Mouse (Mus musculus) small intestine, adult 2 months (tissue): ENCODE measurements around the gene Hes2.

ENCODE experiments used
- CTCF ChIP-seq: fragments of 200-500 bp; IDR thresholded peaks from 2 replicates; pipeline ENCODE4 v1.5.1; 2012; ENCODE audit warnings: low read depth, mild to moderate bottlenecking, control low read depth, inconsistent platforms, low read length, moderate library complexity, mixed read lengths; ENCODE audit not compliant: insufficient replicate concordance, insufficient read length; ENCODE audit errors: extremely low read depth
- POLR2A ChIP-seq: fragments of 200-500 bp; IDR thresholded peaks from 2 replicates; pipeline ENCODE4 v1.6.1; 2012; ENCODE audit warnings: low read depth, mild to moderate bottlenecking, control low read depth, inconsistent platforms, low read length, moderate library complexity

DNA sequence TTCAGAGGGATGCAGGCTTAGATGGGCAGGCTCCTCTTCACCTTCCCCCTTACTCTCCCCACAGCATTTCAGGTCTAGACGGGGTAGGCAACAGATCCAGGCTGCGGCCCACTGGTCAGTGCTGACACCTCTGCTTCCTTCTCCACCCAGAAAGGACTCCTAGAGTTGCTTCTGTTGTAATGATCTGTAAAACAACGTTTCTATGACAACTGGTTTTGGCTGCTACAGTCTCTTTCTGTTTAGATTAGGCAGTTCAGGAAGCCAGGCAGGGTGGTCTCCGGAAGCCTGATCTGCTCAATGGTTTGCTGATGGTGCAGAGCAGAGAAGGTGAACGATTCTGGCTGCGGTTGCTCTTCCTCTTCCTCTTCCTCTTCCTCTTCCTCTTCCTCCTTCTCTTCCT, 42.8 kb downstream of the Hes2 start:
- TF ChIP-seq POLR2A (no peak), CTCF (no peak)
